Mouse (Mus musculus) leukemia stem cell, adult 10-12 weeks (primary cell): ENCODE results near the gene Il21r. TPM values are rescaled to one million over a fixed set of nuclear protein-coding genes. Genes with fewer than 3 reads are reported as not detected.

Source experiments
- polyA plus RNA-seq: library from polyadenylated mRNA; stranded (reverse); fragments of >175 nt; gene quantifications from 2 replicates; pipeline ENCODE4 v1.2.3, GENCODE M21; 2012; ENCODE audit warnings: low replicate concordance

Il21r gene
- polyA plus RNA-seq: 7.2 and 19.1 TPM in 2 replicates

DNA sequence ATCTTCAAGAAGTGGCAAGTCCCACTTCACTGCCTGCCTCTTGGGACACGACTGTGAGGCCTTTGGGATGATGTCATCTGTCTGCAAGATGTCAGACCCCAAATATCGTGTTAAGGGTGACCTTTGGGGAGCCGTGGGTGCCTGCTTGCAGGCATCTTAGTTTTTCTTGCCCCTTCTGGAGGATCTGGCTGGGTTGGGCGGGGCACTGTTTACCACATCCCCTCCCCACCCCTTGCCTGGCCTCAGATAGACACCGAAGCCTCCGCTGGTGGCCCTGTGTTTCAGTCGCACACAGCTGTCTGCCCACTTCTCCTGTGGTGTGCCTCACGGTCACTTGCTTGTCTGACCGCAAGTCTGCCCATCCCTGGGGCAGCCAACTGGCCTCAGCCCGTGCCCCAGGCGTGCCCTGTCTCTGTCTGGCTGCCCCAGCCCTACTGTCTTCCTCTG, at the start of gene Il21r:
Il21r (plus strand) TSS at position 245 of the 447 bp plus-strand sequence.

Other genes starting within 250 kb of the Il21r start
- gene Kdm8, start 158.8 kb upstream of the Il21r start, polyA plus RNA-seq: 2.3 and 2.8 TPM in 2 replicates
- 4.7 and 6.9 TPM in 2 replicates for gene Nsmce1, start 111.8 kb upstream of the Il21r start, polyA plus RNA-seq
- gene Il4ra, start 51.3 kb upstream of the Il21r start, polyA plus RNA-seq: 19.9 and 30.2 TPM in 2 replicates
- 77.0 and 116 TPM in 2 replicates for gene Gtf3c1, start 104.4 kb downstream of the Il21r start, polyA plus RNA-seq
- gene D430042O09Rik, start 104.5 kb downstream of the Il21r start, polyA plus RNA-seq: 1.6 and 2.8 TPM in 2 replicates